Mouse (Mus musculus) skeletal muscle tissue, adult 2 months (tissue): Measurements from ENCODE around the gene Mpv17l.
"Not testable (repeated sequence)": the region's sequence is repeated elsewhere in the genome, so short reads cannot be mapped to it uniquely, and the experiment has no call there.

Source experiments
- DNase-seq: peaks from one replicate; pipeline ENCODE4 v3.0.0-alpha.2; 2012; ENCODE audit warnings: low read depth, low spot score

Mpv17l gene

DNA sequence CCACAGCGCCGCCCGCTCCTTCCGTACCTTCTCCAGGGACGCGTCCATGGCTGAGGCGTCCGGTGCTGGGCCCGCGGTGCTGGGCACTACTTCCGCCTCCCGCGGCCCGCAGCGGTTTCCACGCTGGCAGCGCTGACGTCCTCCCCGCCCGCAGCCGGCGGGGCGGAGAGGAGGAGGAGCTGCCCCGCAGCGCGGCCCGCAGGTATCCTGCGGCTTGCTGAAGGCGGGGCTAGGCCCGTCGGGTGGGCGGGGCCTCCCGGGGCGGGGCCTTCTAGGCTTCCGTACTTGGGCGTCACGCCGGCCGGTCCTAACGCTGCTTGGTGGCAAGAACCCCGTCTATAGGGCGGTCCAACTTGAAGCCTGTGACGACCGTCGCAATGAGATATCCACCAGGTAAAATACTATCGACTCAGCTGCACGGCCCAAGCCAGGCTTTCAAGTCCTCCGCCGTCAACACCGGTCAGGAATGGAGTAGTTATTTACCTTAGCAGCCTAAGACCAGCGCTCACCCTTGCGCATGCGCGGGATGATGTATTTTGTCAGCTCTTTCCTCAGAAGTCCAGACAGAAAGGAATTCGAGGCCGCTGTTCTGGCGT, at the start of gene Mpv17l, which contains the start of gene Pdxdc1:
Gene Mpv17l, plus strand, starts transcription at position 274 of the 596 bp plus-strand sequence.
Gene Pdxdc1, minus strand, starts transcription at position 244 of the 596 bp plus-strand sequence.
- peak; percentile 93 for DNase-seq

GRCm38 (mm10) chr16:13853886-13854285, 49.1 kb upstream of the Mpv17l start:
- DNase-seq: no peak

- DNase-seq: no peak
Observed at GRCm38 (mm10) chr16:13866076-13866475, 36.9 kb upstream of the Mpv17l start.

- DNase-seq: no peak
Observed at GRCm38 (mm10) chr16:13866616-13867015, 36.3 kb upstream of the Mpv17l start.

- not testable (repeated sequence) for DNase-seq
Observed at GRCm38 (mm10) chr16:13867406-13867805, 35.6 kb upstream of the Mpv17l start.

DNA sequence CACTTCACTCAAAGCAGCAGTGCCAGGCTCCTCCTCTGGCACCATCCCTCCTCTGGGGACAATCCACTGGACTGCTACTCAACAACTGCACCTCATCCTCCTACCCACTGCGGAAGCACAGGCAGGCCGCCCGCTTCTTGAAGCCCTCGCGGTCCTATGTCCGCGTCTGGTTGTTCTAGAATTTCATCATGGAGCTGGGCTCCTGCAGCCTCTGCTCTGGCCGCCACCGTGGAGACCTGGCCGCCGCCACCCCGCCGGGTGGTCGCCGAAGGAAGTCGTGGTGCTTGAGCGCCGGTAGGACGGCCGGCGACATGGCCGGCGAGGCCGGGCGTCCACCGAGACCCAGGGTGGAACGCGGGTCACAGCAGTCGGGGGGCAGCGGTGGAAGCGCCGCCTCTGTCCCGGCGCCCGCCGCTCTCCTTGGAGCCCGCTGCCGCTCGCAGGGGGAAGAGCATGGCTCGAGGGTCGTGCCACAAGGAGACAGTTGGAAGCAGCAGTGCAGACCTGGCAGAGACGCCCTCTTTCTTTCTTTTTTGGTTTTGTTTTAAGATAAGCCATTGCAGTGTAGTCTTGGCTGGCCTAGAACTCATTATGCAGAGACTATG, 34.9 kb upstream of the Mpv17l start:
- no peak for DNase-seq

DNA sequence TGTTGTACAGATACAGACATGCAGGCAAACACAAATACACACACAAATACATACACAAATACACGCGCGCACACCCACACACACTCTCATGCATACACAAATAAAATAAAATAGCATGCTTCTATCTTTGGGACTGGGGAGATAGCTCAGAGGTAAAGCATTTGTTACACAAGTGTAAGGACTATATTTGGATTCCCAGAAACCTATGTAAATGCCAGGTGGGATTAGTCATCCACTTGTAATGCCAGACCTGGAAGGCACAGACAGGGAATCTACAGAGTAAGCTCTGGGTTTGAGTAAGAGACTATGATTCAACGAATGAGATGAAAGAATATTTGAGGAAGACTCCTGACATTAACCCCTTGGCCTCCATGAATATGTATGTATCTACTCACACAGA, 27.5 kb upstream of the Mpv17l start:
- no peak for DNase-seq

- DNase-seq: no peak
Observed at GRCm38 (mm10) chr16:13883094-13883774, 19.7 kb upstream of the Mpv17l start.

GRCm38 (mm10) chr16:13890449-13890848, 12.5 kb upstream of the Mpv17l start:
- DNase-seq: no peak

- DNase-seq: no peak
Observed at GRCm38 (mm10) chr16:13892850-13893249, 10.1 kb upstream of the Mpv17l start.

- no peak for DNase-seq
Observed at GRCm38 (mm10) chr16:13894097-13894496, 8.9 kb upstream of the Mpv17l start.

- DNase-seq: no peak
Observed at GRCm38 (mm10) chr16:13895740-13896139, 7.2 kb upstream of the Mpv17l start.

DNA sequence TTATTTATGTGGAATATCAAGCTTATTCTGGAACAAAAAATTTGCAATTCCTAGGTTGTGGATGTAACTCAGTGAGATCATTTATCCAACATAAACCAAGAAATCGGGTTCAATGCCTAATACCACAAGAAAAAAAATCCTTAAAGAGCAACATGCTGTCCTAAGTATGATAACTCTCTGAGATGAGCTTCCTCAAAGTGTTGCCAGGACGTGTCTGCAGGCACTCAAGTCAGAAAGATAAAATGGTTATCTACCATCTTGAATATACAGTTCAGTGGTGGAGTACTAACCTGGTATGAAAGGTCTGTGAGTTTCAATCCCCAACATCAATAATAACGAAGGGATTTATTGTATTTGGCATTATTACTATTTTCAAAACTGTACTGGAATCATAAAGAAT, 6.6 kb upstream of the Mpv17l start:
- no peak for DNase-seq

DNA sequence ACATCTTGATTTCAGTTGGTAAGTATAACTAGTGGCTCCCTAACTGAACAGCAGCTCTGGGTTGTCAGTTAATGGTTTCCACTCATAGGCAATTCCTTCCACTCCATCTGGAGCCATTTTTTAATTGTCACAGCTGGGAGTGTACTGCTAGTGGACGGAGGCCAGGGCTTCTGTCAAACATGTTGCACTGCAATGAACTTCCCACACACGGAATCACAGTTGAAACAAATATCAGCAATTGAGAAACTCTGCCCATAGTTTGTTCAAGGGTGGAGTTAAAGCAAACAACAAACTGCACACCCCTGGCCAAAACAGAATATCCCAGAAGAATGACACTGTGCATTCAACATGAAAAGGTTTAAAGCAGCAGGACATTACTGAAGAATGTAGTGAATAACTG, 4.0 kb upstream of the Mpv17l start:
- no peak for DNase-seq

GRCm38 (mm10) chr16:13902397-13902831, 547 bp upstream of the Mpv17l start:
- peak; percentile 10 for DNase-seq

DNA sequence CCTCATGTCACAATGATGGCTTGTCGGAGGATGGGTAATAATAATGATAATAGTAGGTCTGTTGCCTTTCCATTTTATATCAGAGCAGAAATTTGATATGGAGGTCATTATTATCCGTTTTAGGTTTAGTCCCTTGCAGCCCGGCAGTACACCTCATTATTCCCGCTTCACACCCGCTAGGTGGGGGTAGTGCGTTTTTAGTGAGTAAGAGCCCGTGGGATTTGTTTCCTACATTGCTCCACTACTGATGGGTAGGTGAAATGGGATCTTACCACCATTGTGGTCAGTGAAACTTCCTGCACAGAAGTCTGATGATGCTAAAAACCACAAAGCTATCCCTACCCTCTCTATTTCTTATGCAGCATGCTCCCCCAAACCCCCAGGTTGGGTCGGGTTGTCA, 527 bp downstream of the Mpv17l start:
- no peak for DNase-seq

GRCm38 (mm10) chr16:13907297-13907696, 4.3 kb downstream of the Mpv17l start:
- no peak for DNase-seq

GRCm38 (mm10) chr16:13920093-13920492, 17.1 kb downstream of the Mpv17l start:
- no peak for DNase-seq

DNA sequence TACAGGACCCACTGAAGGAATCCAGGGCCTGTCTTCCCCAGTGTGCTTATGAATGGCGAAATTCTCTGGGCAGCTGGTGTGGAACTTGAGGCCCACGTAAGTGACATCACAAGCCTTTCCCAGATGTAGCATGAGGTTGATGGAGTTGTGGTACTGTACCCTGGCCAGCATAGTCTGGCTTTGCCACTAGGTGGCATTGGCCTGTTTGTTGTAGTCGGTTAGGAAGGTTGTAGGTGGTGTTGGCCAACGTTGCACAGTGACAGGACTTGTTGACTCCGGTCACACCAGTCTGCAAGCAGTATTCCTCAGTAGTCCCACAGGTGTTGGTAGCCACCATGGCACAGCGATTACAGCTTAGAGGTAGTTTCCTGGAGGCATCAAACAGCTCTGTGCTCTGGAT, 18.1 kb downstream of the Mpv17l start:
- DNase-seq: no peak

DNA sequence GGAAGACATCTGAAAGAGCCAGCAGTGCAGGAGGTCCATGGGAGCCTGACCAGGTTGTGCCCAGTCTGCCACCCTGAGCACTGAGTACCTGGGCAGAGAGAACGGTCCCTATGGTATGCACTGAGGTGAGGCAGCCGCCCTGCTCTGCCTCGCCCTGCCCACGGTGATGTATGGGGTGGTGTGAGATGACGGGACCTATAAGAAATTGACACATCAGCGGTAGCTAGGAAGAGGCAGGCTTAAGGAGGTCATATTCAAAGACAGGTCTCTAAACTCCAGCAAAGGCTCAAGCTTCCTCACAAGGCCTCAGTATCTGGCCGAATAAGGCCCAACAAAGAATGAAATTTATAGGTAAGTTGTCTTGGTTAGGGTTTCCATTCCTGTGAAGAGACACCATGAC, 18.8 kb downstream of the Mpv17l start:
- DNase-seq: no peak

DNA sequence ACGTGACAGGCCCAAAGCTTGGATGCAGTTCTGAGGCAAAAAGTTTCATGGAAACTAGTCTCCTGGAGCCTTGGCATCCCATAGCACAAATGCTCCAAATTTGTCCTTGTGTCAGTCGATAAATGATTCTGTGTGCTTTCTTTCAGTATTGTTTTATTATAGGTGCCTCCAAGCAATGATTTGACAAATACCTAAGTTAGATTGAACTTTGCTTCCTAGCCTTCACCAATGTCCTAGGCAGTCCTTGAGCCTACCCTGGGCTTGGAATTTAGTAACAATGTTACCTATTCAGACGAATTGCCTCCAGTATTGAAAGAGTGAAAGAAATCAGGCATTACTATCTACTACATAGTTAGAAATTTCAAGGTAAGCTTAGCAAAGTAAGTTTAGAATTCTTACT, 19.5 kb downstream of the Mpv17l start:
- not testable (repeated sequence) for DNase-seq

DNA sequence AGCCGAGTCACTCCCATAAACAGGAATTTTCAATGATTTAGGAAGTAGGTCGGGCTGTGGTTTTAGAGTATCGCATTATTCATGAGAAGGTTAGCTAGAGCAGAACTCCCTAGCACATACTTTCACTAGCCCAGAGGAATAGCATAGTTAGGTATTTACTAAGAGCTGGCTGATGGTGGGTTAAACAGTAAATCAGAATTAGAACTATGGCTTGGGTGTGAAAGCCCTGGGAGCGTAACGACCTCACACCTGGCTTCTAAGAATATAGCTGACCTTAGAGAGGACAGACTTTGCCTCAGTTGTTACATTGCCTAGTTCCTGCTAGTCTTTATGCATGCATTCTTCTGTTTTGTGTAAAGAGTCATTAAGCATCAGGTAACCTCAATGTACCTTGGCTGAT, 20.0 kb downstream of the Mpv17l start:
- DNase-seq: not testable (repeated sequence)
